Mouse (Mus musculus) ES-Bruce4 (cell line): Measurements from ENCODE around the gene Synj1.

Source experiments
- CTCF ChIP-seq: IDR thresholded peaks from one replicate; pipeline ENCODE4 v1.8.1; 2011; ENCODE audit warnings: low read depth, low read length
- POLR2A ChIP-seq: IDR thresholded peaks from one replicate; pipeline ENCODE4 v1.8.1; 2011; ENCODE audit warnings: low read length; ENCODE audit not compliant: insufficient read depth

DNA sequence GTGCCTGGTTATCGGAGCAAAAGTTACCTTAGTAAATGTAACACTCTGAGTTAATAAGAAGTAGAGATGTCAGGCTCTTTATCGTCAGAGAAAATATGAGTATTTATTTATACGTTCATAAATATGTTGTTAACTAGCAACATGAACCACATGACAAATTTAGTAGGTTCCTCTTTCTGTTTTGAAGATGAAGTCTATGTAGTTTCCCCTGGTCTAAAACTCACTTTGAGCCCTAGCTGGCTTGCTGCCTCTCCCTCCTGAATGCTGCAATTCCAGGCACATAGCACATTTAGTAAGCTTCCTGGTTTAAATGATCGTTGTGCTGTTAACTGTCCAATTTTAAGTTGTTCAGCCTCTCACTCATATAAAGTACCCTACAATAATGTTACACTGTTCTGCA, 19.6 kb upstream of the Synj1 start:
- TF ChIP-seq POLR2A, result no peak
- TF ChIP-seq CTCF, result no peak
